Mouse (Mus musculus): ENCODE measurements at regions not wholly inside any gene's neighbourhood (a gene's known extent, or its start where the extent isn't known, plus 50 kb on each side); places are given as distances from the start of the nearest gene placed in this dataset.

GRCm38 (mm10) chr9:120672452-120672851 is 101.2 kb downstream of the Rpl14 start:
- H3K4me3 ChIP-seq (replicated peaks; ENCODE audit: low read length), result no peak overlapping the region
- peak; percentile 27; the same call in 1 of the 2 replicates for ATAC-seq (ENCODE audit: insufficient read depth, low FRiP score)
- no peaks in the 10 kb centered on the region for H3K9me3 ChIP-seq (replicated peaks; ENCODE audit: control insufficient read depth, low read length)
- no peak overlapping the region for H3K9ac ChIP-seq (ENCODE audit: low read length)
- H3K4me2 ChIP-seq (ENCODE audit: low read depth, low read length), result no peak overlapping the region
- WGBS, result 35% methylated on average over 6 of the region's 6 CpGs
- no peak overlapping the region for H3K27ac ChIP-seq (ENCODE audit: low read length)
- no peaks in the 10 kb centered on the region for H3K27me3 ChIP-seq (ENCODE audit: control insufficient read depth, insufficient read depth, low read length)
- H3K36me3 ChIP-seq (ENCODE audit: control insufficient read depth, insufficient read depth, low read length), result no peaks in the 10 kb centered on the region
- H3K4me1 ChIP-seq (ENCODE audit: control insufficient read depth, insufficient read depth, low read length), result 0 out of 2 replicates have a peak, but pooled peaks cover 4% of the 10 kb centered on the region

- no peak for ATAC-seq (ENCODE audit: insufficient read depth, low FRiP score)
- no peak overlapping the region; the same call in 1 of the 2 replicates for H3K4me3 ChIP-seq (replicated peaks; ENCODE audit: low read length)
- WGBS, result 10% methylated on average over 11 of the region's 11 CpGs
Measured at GRCm38 (mm10) chr9:120674855-120675254, 103.6 kb downstream of the Rpl14 start.

GRCm38 (mm10) chr9:120675371-120676150 is 104.3 kb downstream of the Rpl14 start:
- Histone ChIP-seq H3K27me3 (ENCODE audit: control insufficient read depth, insufficient read depth, low read length) (no peaks in the 10 kb centered on the region), H3K27ac (ENCODE audit: low read length) (no peak overlapping the region), H3K9ac (ENCODE audit: low read length) (peak overlapping the region; percentile 56), H3K9me3 (replicated peaks; ENCODE audit: control insufficient read depth, low read length) (no peaks in the 10 kb centered on the region), H3K36me3 (ENCODE audit: control insufficient read depth, insufficient read depth, low read length) (no peaks in the 10 kb centered on the region), H3K4me3 (replicated peaks; ENCODE audit: low read length) (peak overlapping the region; percentile 31), H3K4me1 (ENCODE audit: control insufficient read depth, insufficient read depth, low read length) (peaks cover 9% of the 10 kb centered on the region), H3K4me2 (ENCODE audit: low read depth, low read length) (peak overlapping the region; percentile 54)
- 5% methylated on average over 18 of the region's 18 CpGs for WGBS
- no peak for ATAC-seq (ENCODE audit: insufficient read depth, low FRiP score)

More at GRCm38 (mm10) chr9:120674855-120675254, 103.6 kb downstream of the Rpl14 start:
- Histone ChIP-seq H3K27me3 (ENCODE audit: control insufficient read depth, insufficient read depth, low read length) (no peaks in the 10 kb centered on the region), H3K27ac (ENCODE audit: low read length) (no peak overlapping the region), H3K9me3 (replicated peaks; ENCODE audit: control insufficient read depth, low read length) (no peaks in the 10 kb centered on the region), H3K4me2 (ENCODE audit: low read depth, low read length) (0 out of 2 replicates have a peak overlapping the region, but pooled peaks have one; percentile 54), H3K4me1 (ENCODE audit: control insufficient read depth, insufficient read depth, low read length) (peaks cover 8% of the 10 kb centered on the region), H3K36me3 (ENCODE audit: control insufficient read depth, insufficient read depth, low read length) (no peaks in the 10 kb centered on the region), H3K9ac (ENCODE audit: low read length) (no peak overlapping the region; the same call in 1 of the 2 replicates)

- 32% methylated on average over 9 of the region's 9 CpGs for WGBS
- ATAC-seq (ENCODE audit: insufficient read depth, low FRiP score), result no peak
- no peak overlapping the region for H3K9ac ChIP-seq (ENCODE audit: low read length)
Measured at GRCm38 (mm10) chr9:120676301-120676700, 105.1 kb downstream of the Rpl14 start.

GRCm38 (mm10) chr9:120676771-120677170 is 105.5 kb downstream of the Rpl14 start:
- Histone ChIP-seq H3K27ac (ENCODE audit: low read length) (no peak overlapping the region), H3K4me2 (ENCODE audit: low read depth, low read length) (no peak overlapping the region), H3K4me1 (ENCODE audit: control insufficient read depth, insufficient read depth, low read length) (peaks cover 9% of the 10 kb centered on the region), H3K9ac (ENCODE audit: low read length) (no peak overlapping the region), H3K27me3 (ENCODE audit: control insufficient read depth, insufficient read depth, low read length) (no peaks in the 10 kb centered on the region), H3K9me3 (replicated peaks; ENCODE audit: control insufficient read depth, low read length) (no peaks in the 10 kb centered on the region), H3K4me3 (replicated peaks; ENCODE audit: low read length) (no peak overlapping the region), H3K36me3 (ENCODE audit: control insufficient read depth, insufficient read depth, low read length) (no peaks in the 10 kb centered on the region)
- ATAC-seq (ENCODE audit: insufficient read depth, low FRiP score), result no peak
- 39% methylated on average over 8 of the region's 8 CpGs for WGBS

More at GRCm38 (mm10) chr9:120676301-120676700, 105.1 kb downstream of the Rpl14 start:
- no peaks in the 10 kb centered on the region for H3K36me3 ChIP-seq (ENCODE audit: control insufficient read depth, insufficient read depth, low read length)
- H3K4me1 ChIP-seq (ENCODE audit: control insufficient read depth, insufficient read depth, low read length), result peaks cover 9% of the 10 kb centered on the region
- no peak overlapping the region for H3K4me3 ChIP-seq (replicated peaks; ENCODE audit: low read length)
- no peaks in the 10 kb centered on the region for H3K9me3 ChIP-seq (replicated peaks; ENCODE audit: control insufficient read depth, low read length)
- no peaks in the 10 kb centered on the region for H3K27me3 ChIP-seq (ENCODE audit: control insufficient read depth, insufficient read depth, low read length)
- H3K4me2 ChIP-seq (ENCODE audit: low read depth, low read length), result no peak overlapping the region
- no peak overlapping the region for H3K27ac ChIP-seq (ENCODE audit: low read length)

GRCm38 (mm10) chr9:120677216-120677615 is 106.0 kb downstream of the Rpl14 start:
- H3K36me3 ChIP-seq (ENCODE audit: control insufficient read depth, insufficient read depth, low read length), result no peaks in the 10 kb centered on the region
- no peak overlapping the region for H3K4me3 ChIP-seq (replicated peaks; ENCODE audit: low read length)
- 79% methylated on average over 5 of the region's 5 CpGs for WGBS
- H3K9ac ChIP-seq (ENCODE audit: low read length), result no peak overlapping the region
- H3K4me1 ChIP-seq (ENCODE audit: control insufficient read depth, insufficient read depth, low read length), result peaks cover 9% of the 10 kb centered on the region
- ATAC-seq (ENCODE audit: insufficient read depth, low FRiP score), result no peak
- H3K4me2 ChIP-seq (ENCODE audit: low read depth, low read length), result no peak overlapping the region
- no peak overlapping the region for H3K27ac ChIP-seq (ENCODE audit: low read length)
- H3K27me3 ChIP-seq (ENCODE audit: control insufficient read depth, insufficient read depth, low read length), result no peaks in the 10 kb centered on the region
- no peaks in the 10 kb centered on the region for H3K9me3 ChIP-seq (replicated peaks; ENCODE audit: control insufficient read depth, low read length)

GRCm38 (mm10) chr9:120679822-120680426 is 108.7 kb downstream of the Rpl14 start:
- no peak overlapping the region for H3K9ac ChIP-seq (ENCODE audit: low read length)
- no peaks in the 10 kb centered on the region for H3K27me3 ChIP-seq (ENCODE audit: control insufficient read depth, insufficient read depth, low read length)
- peak overlapping the region; percentile 39; the same call in 1 of the 2 replicates for H3K27ac ChIP-seq (ENCODE audit: low read length)
- peaks cover 9% of the 10 kb centered on the region for H3K4me1 ChIP-seq (ENCODE audit: control insufficient read depth, insufficient read depth, low read length)
- no peaks in the 10 kb centered on the region for H3K36me3 ChIP-seq (ENCODE audit: control insufficient read depth, insufficient read depth, low read length)
- no peaks in the 10 kb centered on the region for H3K9me3 ChIP-seq (replicated peaks; ENCODE audit: control insufficient read depth, low read length)
- peak overlapping the region; percentile 6; the same call in 1 of the 2 replicates for H3K4me2 ChIP-seq (ENCODE audit: low read depth, low read length)
- WGBS, result 29% methylated on average over 11 of the region's 11 CpGs
- ATAC-seq (ENCODE audit: insufficient read depth, low FRiP score), result peak; percentile 62; the same call in 1 of the 2 replicates
- H3K4me3 ChIP-seq (replicated peaks; ENCODE audit: low read length), result no peak overlapping the region

GRCm38 (mm10) chr9:120681404-120681803 is 110.2 kb downstream of the Rpl14 start:
- 42% methylated on average over 7 of the region's 7 CpGs for WGBS
- Histone ChIP-seq H3K4me2 (ENCODE audit: low read depth, low read length) (no peak overlapping the region), H3K4me1 (ENCODE audit: control insufficient read depth, insufficient read depth, low read length) (peaks cover 9% of the 10 kb centered on the region), H3K27ac (ENCODE audit: low read length) (no peak overlapping the region), H3K27me3 (ENCODE audit: control insufficient read depth, insufficient read depth, low read length) (no peaks in the 10 kb centered on the region), H3K9me3 (replicated peaks; ENCODE audit: control insufficient read depth, low read length) (no peaks in the 10 kb centered on the region), H3K9ac (ENCODE audit: low read length) (no peak overlapping the region), H3K36me3 (ENCODE audit: control insufficient read depth, insufficient read depth, low read length) (no peaks in the 10 kb centered on the region), H3K4me3 (replicated peaks; ENCODE audit: low read length) (no peak overlapping the region)
- ATAC-seq (ENCODE audit: insufficient read depth, low FRiP score), result no peak

- Histone ChIP-seq H3K4me3 (replicated peaks; ENCODE audit: low read length) (no peak overlapping the region), H3K36me3 (ENCODE audit: control insufficient read depth, insufficient read depth, low read length) (no peaks in the 10 kb centered on the region), H3K27me3 (ENCODE audit: control insufficient read depth, insufficient read depth, low read length) (no peaks in the 10 kb centered on the region), H3K27ac (ENCODE audit: low read length) (no peak overlapping the region), H3K9me3 (replicated peaks; ENCODE audit: control insufficient read depth, low read length) (no peaks in the 10 kb centered on the region), H3K9ac (ENCODE audit: low read length) (no peak overlapping the region), H3K4me1 (ENCODE audit: control insufficient read depth, insufficient read depth, low read length) (peaks cover 10% of the 10 kb centered on the region), H3K4me2 (ENCODE audit: low read depth, low read length) (no peak overlapping the region)
- 17% methylated on average over 6 of the region's 7 CpGs for WGBS
- ATAC-seq (ENCODE audit: insufficient read depth, low FRiP score), result no peak
Measured at GRCm38 (mm10) chr9:120685961-120686360, 114.7 kb downstream of the Rpl14 start.
